Mouse (Mus musculus) right cerebral cortex, postnatal 10 days (tissue): ENCODE results near the gene Cdkn1a.
A peak's percentile ranks its signal among the peaks of the same experiment; 100 is the strongest.

ENCODE experiments used
- DNase-seq, 2 experiments: peaks; one replicate each; pipeline ENCODE4 v3.0.0; 2021; ENCODE audit warnings: low spot score in 2 of 2

The Cdkn1a gene

GRCm38 (mm10) chr17:29117006-29117648, 26.4 kb downstream of the Cdkn1a start:
- DNase-seq: peak in 1 of 2 experiments; percentile 6

- peak; percentile 13 to 14 for DNase-seq
Observed at GRCm38 (mm10) chr17:29118057-29118456, 27.3 kb downstream of the Cdkn1a start.

GRCm38 (mm10) chr17:29120666-29121065, 29.9 kb downstream of the Cdkn1a start:
- peak; percentile 16 to 21 for DNase-seq

- DNase-seq: peak; percentile 16 to 20
Observed at GRCm38 (mm10) chr17:29122817-29123216, 32.0 kb downstream of the Cdkn1a start.

GRCm38 (mm10) chr17:29123578-29124174, 32.9 kb downstream of the Cdkn1a start:
- DNase-seq: peak in 1 of 2 experiments; percentile 13

- peak in 1 of 2 experiments; percentile 9 for DNase-seq
Observed at GRCm38 (mm10) chr17:29126561-29126960, 35.8 kb downstream of the Cdkn1a start.

GRCm38 (mm10) chr17:29129341-29129740, 38.6 kb downstream of the Cdkn1a start:
- peak in 1 of 2 experiments; percentile 7 for DNase-seq

GRCm38 (mm10) chr17:29135066-29135465, 44.3 kb downstream of the Cdkn1a start:
- DNase-seq: peak; percentile 48

- peak; percentile 72 to 75 for DNase-seq
Observed at GRCm38 (mm10) chr17:29136236-29136635, 45.5 kb downstream of the Cdkn1a start.

GRCm38 (mm10) chr17:29137906-29138305, 47.1 kb downstream of the Cdkn1a start:
- DNase-seq: no peak

- no peak for DNase-seq
Observed at GRCm38 (mm10) chr17:29141577-29141976, 50.8 kb downstream of the Cdkn1a start.

- DNase-seq: no peak
Observed at GRCm38 (mm10) chr17:29143266-29143665, 52.5 kb downstream of the Cdkn1a start.

GRCm38 (mm10) chr17:29145101-29145500, 54.3 kb downstream of the Cdkn1a start:
- no peak for DNase-seq

- DNase-seq: no peak
Observed at GRCm38 (mm10) chr17:29147273-29147672, 56.5 kb downstream of the Cdkn1a start.

- DNase-seq: no peak
Observed at GRCm38 (mm10) chr17:29147773-29148172, 57.0 kb downstream of the Cdkn1a start.

GRCm38 (mm10) chr17:29149766-29150165, 59.0 kb downstream of the Cdkn1a start:
- DNase-seq: peak in 1 of 2 experiments; percentile 47
